Mouse (Mus musculus): ENCODE data around the gene Nup85. TPM values are rescaled to one million over a fixed set of nuclear protein-coding genes. Genes with fewer than 3 reads are reported as not detected.

The Nup85 gene
- polyA plus RNA-seq, 1 experiment from 2014 or later: 275 TPM

Other genes starting within 250 kb of the Nup85 start
- gene Ush1g, start 242.4 kb upstream of the Nup85 start, polyA plus RNA-seq (2016; fragmentation: Nextera tagmentation; extraction: Ambion mirVana): not detected in 2 replicates
- not detected in 2 replicates for gene Otop3, start 229.7 kb upstream of the Nup85 start, polyA plus RNA-seq (2016; fragmentation: Nextera tagmentation; extraction: Ambion mirVana)
- 2.8 and 2.9 TPM in 2 replicates for gene Hid1, start 196.7 kb upstream of the Nup85 start, polyA plus RNA-seq (2016; fragmentation: Nextera tagmentation; extraction: Ambion mirVana)
- 15.2 and 16.4 TPM in 2 replicates for gene Cdr2l, start 182.5 kb upstream of the Nup85 start, polyA plus RNA-seq (2016; fragmentation: Nextera tagmentation; extraction: Ambion mirVana)
- 202 and 220 TPM in 2 replicates for gene Mrpl58, start 160.7 kb upstream of the Nup85 start, polyA plus RNA-seq (2016; fragmentation: Nextera tagmentation; extraction: Ambion mirVana)
- 862 and 900 TPM in 2 replicates for gene Atp5h, start 144.5 kb upstream of the Nup85 start, polyA plus RNA-seq (2016; fragmentation: Nextera tagmentation; extraction: Ambion mirVana)
- 13.6 and 18.3 TPM in 2 replicates for gene Kctd2, start 144.3 kb upstream of the Nup85 start, polyA plus RNA-seq (2016; fragmentation: Nextera tagmentation; extraction: Ambion mirVana)
- 0.18 and 0.26 TPM in 2 replicates for gene Trim80, start 123.9 kb upstream of the Nup85 start, polyA plus RNA-seq (2016; fragmentation: Nextera tagmentation; extraction: Ambion mirVana)
- gene Slc16a5, start 102.0 kb upstream of the Nup85 start, polyA plus RNA-seq (2016; fragmentation: Nextera tagmentation; extraction: Ambion mirVana): 0.23 and 0.25 TPM in 2 replicates
- gene Armc7, start 88.8 kb upstream of the Nup85 start, polyA plus RNA-seq (2016; fragmentation: Nextera tagmentation; extraction: Ambion mirVana): 7.0 and 9.9 TPM in 2 replicates
- 66.2 and 83.5 TPM in 2 replicates for gene Nt5c, start 72.6 kb upstream of the Nup85 start, polyA plus RNA-seq (2016; fragmentation: Nextera tagmentation; extraction: Ambion mirVana)
- 483 and 492 TPM in 2 replicates for gene Jpt1, start 50.0 kb upstream of the Nup85 start, polyA plus RNA-seq (2016; fragmentation: Nextera tagmentation; extraction: Ambion mirVana)
- 1,406 and 1,458 TPM in 2 replicates for gene Sumo2, start 28.2 kb upstream of the Nup85 start, polyA plus RNA-seq (2016; fragmentation: Nextera tagmentation; extraction: Ambion mirVana)
- gene Mrps7, start 39.5 kb downstream of the Nup85 start, polyA plus RNA-seq (2016; fragmentation: Nextera tagmentation; extraction: Ambion mirVana): 108 and 120 TPM in 2 replicates
- 30.8 and 34.9 TPM in 2 replicates for gene Gga3, start 39.6 kb downstream of the Nup85 start, polyA plus RNA-seq (2016; fragmentation: Nextera tagmentation; extraction: Ambion mirVana)
- 16.2 and 18.2 TPM in 2 replicates for gene Mif4gd, start 48.5 kb downstream of the Nup85 start, polyA plus RNA-seq (2016; fragmentation: Nextera tagmentation; extraction: Ambion mirVana)
- gene Slc25a19, start 63.9 kb downstream of the Nup85 start, polyA plus RNA-seq (2016; fragmentation: Nextera tagmentation; extraction: Ambion mirVana): 27.2 and 27.8 TPM in 2 replicates
- 77.2 and 87.8 TPM in 2 replicates for gene Grb2, start 144.2 kb downstream of the Nup85 start, polyA plus RNA-seq (2016; fragmentation: Nextera tagmentation; extraction: Ambion mirVana)
- 30.6 and 37.7 TPM in 2 replicates for gene Tmem94, start 201.0 kb downstream of the Nup85 start, polyA plus RNA-seq (2016; fragmentation: Nextera tagmentation; extraction: Ambion mirVana)
- gene Caskin2, start 249.2 kb downstream of the Nup85 start, polyA plus RNA-seq (2016; fragmentation: Nextera tagmentation; extraction: Ambion mirVana): 18.1 and 18.9 TPM in 2 replicates

Data from limb, embryonic 10.5 days (tissue).